Mouse (Mus musculus): ENCODE data around the gene Gprasp2.
"Not testable (repeated sequence)": the region's sequence is repeated elsewhere in the genome, so short reads cannot be mapped to it uniquely, and the experiment has no call there.

- TF ChIP-seq CTCF (IDR thresholded peaks at IDR 0.05; ENCODE audit: control insufficient read depth, insufficient read depth, insufficient replicate concordance, low read depth, low read length) = not testable (repeated sequence)
- TF ChIP-seq POLR2A (IDR thresholded peaks at IDR 0.05; ENCODE audit: control insufficient read depth, low read depth, low read length) = 0 out of 2 replicates have a peak, but pooled peaks have one; percentile 13
These were observed at the start of gene Gprasp2 for GRCm38 (mm10) chrX:135838521-135839360.

Measured in testis, adult 2 months (tissue).